Mouse (Mus musculus) midbrain, postnatal 0 days (tissue): ENCODE data around the gene Ctnnbl1. TPM values are rescaled to one million over a fixed set of nuclear protein-coding genes. Genes with fewer than 3 reads are reported as not detected.

Experiments used
- ATAC-seq: fragments of 200-750 bp; cut with Nextera tagmentation; 2 replicates; pipeline ENCODE4 v1.8.0; 2017; ENCODE audit warnings: moderate number of reproducible peaks, mild to moderate bottlenecking, moderate TSS enrichment, moderate library complexity; ENCODE audit not compliant: low FRiP score
- DNase-seq: peaks from one replicate; pipeline ENCODE4 v3.0.0-alpha.2; 2015; ENCODE audit warnings: low spot score
- H3K27ac ChIP-seq: fragments of 300-500 bp; sonication (generic); 2 replicates; pipeline ENCODE4 v1.5.1; 2014; ENCODE audit warnings: low read depth, mild to moderate bottlenecking, low read length, mixed read lengths
- H3K27me3 ChIP-seq: fragments of 300-500 bp; sonication (generic); 2 replicates; pipeline ENCODE4 v1.6.1; 2014; ENCODE audit warnings: low read length, control low read depth, mixed read lengths; ENCODE audit not compliant: insufficient read depth
- H3K36me3 ChIP-seq: fragments of 300-500 bp; sonication (generic); 2 replicates; pipeline ENCODE4 v1.6.1; 2014; ENCODE audit warnings: low read length, control low read depth, mixed read lengths; ENCODE audit not compliant: insufficient read depth
- H3K4me1 ChIP-seq: fragments of 300-500 bp; sonication (generic); 2 replicates; pipeline ENCODE4 v1.6.1; 2014; ENCODE audit warnings: mild to moderate bottlenecking, control low read depth, antibody characterized with exemption, low read length, mixed read lengths; ENCODE audit not compliant: insufficient read depth
- H3K4me2 ChIP-seq: fragments of 300-500 bp; sonication (generic); 2 replicates; pipeline ENCODE4 v1.6.1; 2014; ENCODE audit warnings: low read depth, mild to moderate bottlenecking, low read length, mixed read lengths; ENCODE audit not compliant: poor library complexity, severe bottlenecking
- H3K4me3 ChIP-seq: fragments of 300-500 bp; sonication (generic); 2 replicates; pipeline ENCODE4 v1.5.1; 2014; ENCODE audit warnings: low read depth, mild to moderate bottlenecking, low read length, moderate library complexity
- H3K9ac ChIP-seq: fragments of 300-500 bp; sonication (generic); replicated peaks from 2 replicates; pipeline ENCODE4 v1.6.1; 2014; ENCODE audit warnings: mild to moderate bottlenecking, low read length, moderate library complexity, mixed read lengths; ENCODE audit not compliant: poor library complexity, severe bottlenecking
- H3K9me3 ChIP-seq: fragments of 300-500 bp; sonication (generic); 2 replicates; pipeline ENCODE4 v1.6.1; 2016; ENCODE audit warnings: low read length, control low read depth
- CTCF ChIP-seq: IDR thresholded peaks from 2 replicates; pipeline ENCODE4 v1.5.1; 2016; ENCODE audit warnings: antibody characterized with exemption, mild to moderate bottlenecking
- WGBS: fragments of 180-500 bp; shearing (Covaris S2); extraction: QIAGEN DNeasy Blood & Tissue Kit; methylation state at CpG from one replicate; pipeline ENCODE4 v1.1.7; 2014; 5-methylcytosine and 5-hydroxymethylcytosine counted together
- polyA plus RNA-seq: library from polyadenylated mRNA; unstranded; fragments of >200 nt; fragmentation: Nextera tagmentation; extraction: Ambion mirVana; gene quantifications from 2 replicates; pipeline ENCODE4 v1.2.1, GENCODE M21; 2015
- total RNA-seq: library from RNA; depleted of rRNA; stranded (reverse); fragments of >200 nt; gene quantifications from 2 replicates; pipeline ENCODE4 v1.2.3, GENCODE M21; 2014; rRNA removed

Ctnnbl1 gene
- total RNA-seq, result 33.7 and 40.0 TPM in 2 replicates
- polyA plus RNA-seq, result 44.7 and 45.5 TPM in 2 replicates

DNA sequence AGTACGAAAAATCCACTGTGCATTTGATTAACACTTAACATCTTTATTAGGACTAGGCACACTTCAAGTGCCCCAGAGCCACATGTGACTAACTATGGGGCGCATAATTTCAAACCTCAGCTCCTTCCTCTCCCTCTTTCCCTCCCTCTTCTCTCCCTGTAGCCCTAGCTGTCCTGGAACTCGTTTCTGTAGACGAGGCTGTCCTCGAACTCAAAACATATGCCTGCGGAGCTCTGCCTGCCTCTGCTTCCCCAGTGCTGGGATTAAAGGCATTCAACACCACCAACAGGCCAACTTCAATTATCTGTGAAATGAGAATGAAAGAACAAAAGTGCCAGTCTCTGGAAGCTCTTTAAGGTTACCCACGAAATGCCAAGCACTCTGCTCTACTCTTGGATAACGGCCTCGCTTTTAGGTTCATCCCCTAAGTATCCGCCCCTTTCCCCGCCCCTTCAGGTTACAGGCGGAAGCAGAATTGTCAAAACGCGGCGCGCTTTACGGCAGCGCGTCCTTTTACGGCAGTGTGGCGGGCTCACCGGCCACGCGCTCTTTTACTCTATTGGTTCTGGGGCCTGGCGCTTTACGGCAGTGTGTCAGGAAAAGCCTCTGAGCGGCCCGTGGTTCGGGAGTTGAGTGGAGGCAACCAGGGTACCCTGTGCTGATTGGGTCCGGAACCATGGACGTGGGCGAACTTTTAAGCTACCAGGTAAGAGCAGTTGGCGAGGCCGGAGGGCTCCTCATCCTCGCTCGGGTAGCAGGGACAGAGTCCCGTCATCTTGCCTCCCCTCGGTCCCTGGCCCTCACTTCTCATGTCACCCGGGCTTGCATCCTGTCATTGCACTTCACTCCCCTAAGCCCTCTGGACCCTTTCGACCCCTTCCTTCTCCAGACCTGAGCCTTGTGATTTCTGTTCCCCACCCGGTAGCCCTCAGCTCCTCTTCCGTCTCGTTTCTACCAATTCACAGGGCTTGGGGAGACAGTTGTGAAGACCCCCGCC, at the start of gene Ctnnbl1:
Ctnnbl1 (plus strand) TSS at position 548 of the 997 bp plus-strand sequence.
- DNase-seq, result peak; percentile 99
- ATAC-seq, result peak; percentile 93
- TF ChIP-seq CTCF, result peak; percentile 52
- Histone ChIP-seq H3K4me1 (peaks cover 5% of the 10 kb centered on the region; the same call in 1 of the 2 replicates), H3K4me3 (peak within 1 kb of the TSS; percentile 77), H3K27ac (no peak within 1 kb of the TSS), H3K36me3 (no peaks in the 10 kb centered on the region), H3K4me2 (peak within 1 kb of the TSS; percentile 78), H3K27me3 (no peaks in the 10 kb centered on the region), H3K9me3 (no peaks in the 10 kb centered on the region), H3K9ac (peak within 1 kb of the TSS; percentile 76)
- 12% methylated on average over 44 of the region's 44 CpGs for WGBS

DNA sequence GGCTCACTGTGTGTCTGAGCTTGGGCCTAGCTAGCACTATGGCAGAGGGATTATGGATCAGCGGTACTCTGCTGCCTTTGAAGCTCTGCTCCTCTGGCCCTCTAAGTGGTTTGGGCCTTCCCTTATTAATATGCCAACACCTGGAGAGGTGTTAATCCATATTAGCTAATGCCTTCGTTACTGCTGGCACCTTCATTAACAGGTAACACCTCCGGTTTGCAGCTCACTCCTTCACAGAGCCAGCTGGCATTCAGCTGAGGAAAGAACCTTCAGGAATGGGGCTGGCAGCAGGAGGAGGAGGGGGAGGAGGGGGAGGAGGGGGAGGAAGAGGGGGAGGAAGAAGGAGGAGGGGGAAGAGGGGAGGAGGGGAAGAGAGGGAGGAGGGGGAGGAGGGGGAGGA, 49.7 kb upstream of the Ctnnbl1 start:
- Histone ChIP-seq H3K36me3 (no peaks in the 10 kb centered on the region), H3K4me2 (no peak overlapping the region), H3K27ac (no peak overlapping the region), H3K9ac (no peak overlapping the region), H3K4me1 (no peaks in the 10 kb centered on the region), H3K4me3 (no peak overlapping the region), H3K9me3 (no peaks in the 10 kb centered on the region), H3K27me3 (no peaks in the 10 kb centered on the region)
- DNase-seq (peak; percentile 46), ATAC-seq (no peak)
- no peak for TF ChIP-seq CTCF
- WGBS, result 58% methylated on average over 3 of the region's 3 CpGs

DNA sequence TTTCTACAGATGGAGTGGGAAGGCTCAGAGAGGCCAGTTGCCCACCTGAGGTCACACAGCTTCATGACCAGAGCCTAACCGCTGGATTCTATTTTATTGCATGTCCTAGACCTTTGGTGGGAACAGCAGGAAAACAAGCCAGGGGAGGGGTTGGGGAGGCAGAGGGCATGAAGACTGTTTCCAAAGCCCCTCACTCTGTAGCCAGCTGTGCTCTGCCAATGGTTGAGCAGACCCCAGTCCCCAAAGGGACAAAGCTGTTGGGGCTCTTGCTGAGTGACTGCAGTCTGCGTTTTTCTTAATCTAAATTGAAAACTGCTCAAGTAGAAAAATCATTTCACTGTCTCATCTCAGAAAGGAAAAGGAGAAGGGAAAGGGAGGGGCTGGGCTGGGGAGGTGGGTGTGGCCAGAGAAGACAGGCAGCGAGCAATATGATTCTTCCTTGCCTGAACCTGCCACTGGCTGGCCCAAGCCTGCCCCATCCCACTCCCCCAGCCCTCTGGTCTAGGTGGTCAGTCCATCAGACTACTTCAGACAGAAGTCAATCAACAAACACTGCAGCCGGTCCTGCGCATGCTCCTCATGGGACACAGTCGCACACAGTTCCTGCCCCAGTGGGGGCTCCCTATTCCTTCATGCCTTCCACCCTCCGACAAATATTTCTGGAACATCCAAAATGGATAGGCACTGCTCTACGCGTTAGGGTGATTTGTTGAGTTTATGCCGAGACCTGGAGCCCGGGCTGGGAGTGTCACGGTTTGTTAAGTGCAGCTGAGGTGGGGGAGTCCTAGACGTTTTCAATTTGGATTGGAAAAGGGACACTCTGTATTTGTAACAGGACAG, 45.7 kb upstream of the Ctnnbl1 start:
- no peak overlapping the region for H3K27ac ChIP-seq
- 53% methylated on average over 13 of the region's 13 CpGs for WGBS
- H3K36me3 ChIP-seq, result no peaks in the 10 kb centered on the region
- no peak overlapping the region for H3K4me3 ChIP-seq
- H3K4me2 ChIP-seq, result no peak overlapping the region
- 0 out of 2 replicates have a peak overlapping the region, but pooled peaks have one; percentile 13 for H3K9ac ChIP-seq
- no peaks in the 10 kb centered on the region for H3K27me3 ChIP-seq
- TF ChIP-seq CTCF, result no peak
- DNase-seq (no peak), ATAC-seq (no peak)
- H3K4me1 ChIP-seq, result no peaks in the 10 kb centered on the region
- H3K9me3 ChIP-seq, result no peaks in the 10 kb centered on the region

DNA sequence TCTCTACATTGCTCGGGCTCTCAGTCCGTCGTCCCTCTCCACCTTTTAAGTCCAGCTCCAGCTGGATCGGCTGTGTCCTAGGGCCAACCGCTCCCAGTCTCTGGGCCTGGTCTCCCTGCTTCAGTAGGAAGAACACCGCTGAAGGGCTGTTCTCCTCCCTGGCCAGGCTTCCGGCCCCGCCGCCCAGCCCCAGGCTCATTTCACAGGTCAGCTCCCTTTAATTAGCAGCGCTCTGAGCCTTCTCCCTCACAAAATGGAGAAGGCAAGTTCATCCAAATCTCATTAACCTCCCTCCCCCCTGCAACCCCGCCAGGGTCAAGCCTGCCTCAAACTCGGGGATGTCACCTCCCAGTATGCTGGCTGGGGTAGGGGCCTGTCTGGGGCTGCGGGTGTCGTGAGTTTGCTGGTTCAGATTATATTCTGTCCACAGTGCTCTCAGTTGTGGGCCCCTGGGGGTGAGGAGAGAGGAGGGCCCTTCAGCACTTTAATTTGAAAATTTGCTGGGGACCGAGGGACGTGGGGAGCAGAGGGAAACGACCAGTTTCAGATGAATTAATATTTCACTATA, 44.8 kb upstream of the Ctnnbl1 start:
- no peak for TF ChIP-seq CTCF
- Histone ChIP-seq H3K4me1 (no peaks in the 10 kb centered on the region), H3K4me3 (no peak overlapping the region), H3K27me3 (no peaks in the 10 kb centered on the region), H3K36me3 (no peaks in the 10 kb centered on the region), H3K4me2 (no peak overlapping the region), H3K9me3 (no peaks in the 10 kb centered on the region), H3K27ac (no peak overlapping the region), H3K9ac (no peak overlapping the region)
- WGBS, result 25% methylated on average over 17 of the region's 17 CpGs
- DNase-seq (no peak), ATAC-seq (no peak)

DNA sequence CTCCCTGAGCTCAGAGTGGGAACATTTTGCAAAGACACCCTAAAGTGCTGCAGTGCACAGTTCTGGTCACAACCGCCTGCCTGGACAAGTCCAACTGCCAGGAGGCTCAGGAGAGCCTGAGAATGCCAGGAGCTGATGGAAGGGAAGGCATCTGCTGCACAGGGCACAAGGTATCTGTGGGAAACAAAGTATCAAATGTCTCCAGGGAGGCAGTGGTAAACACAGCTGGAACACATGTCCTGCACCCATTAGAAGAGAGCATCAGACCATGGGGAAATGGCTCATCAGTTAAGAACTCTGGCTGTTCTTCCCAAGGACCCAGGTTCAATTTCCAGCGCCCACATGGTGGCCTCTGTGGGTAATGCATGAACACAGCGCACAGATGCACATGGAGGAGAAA, 43.6 kb upstream of the Ctnnbl1 start:
- no peak overlapping the region for H3K27ac ChIP-seq
- no peaks in the 10 kb centered on the region for H3K9me3 ChIP-seq
- DNase-seq (no peak), ATAC-seq (no peak)
- no peaks in the 10 kb centered on the region for H3K27me3 ChIP-seq
- WGBS, result 92% methylated on average over 3 of the region's 3 CpGs
- H3K4me3 ChIP-seq, result no peak overlapping the region
- no peaks in the 10 kb centered on the region for H3K4me1 ChIP-seq
- no peak for TF ChIP-seq CTCF
- no peak overlapping the region for H3K9ac ChIP-seq
- H3K4me2 ChIP-seq, result no peak overlapping the region
- no peaks in the 10 kb centered on the region for H3K36me3 ChIP-seq
